Mouse (Mus musculus): ENCODE data around the gene Pdk1.

The Pdk1 gene

DNA sequence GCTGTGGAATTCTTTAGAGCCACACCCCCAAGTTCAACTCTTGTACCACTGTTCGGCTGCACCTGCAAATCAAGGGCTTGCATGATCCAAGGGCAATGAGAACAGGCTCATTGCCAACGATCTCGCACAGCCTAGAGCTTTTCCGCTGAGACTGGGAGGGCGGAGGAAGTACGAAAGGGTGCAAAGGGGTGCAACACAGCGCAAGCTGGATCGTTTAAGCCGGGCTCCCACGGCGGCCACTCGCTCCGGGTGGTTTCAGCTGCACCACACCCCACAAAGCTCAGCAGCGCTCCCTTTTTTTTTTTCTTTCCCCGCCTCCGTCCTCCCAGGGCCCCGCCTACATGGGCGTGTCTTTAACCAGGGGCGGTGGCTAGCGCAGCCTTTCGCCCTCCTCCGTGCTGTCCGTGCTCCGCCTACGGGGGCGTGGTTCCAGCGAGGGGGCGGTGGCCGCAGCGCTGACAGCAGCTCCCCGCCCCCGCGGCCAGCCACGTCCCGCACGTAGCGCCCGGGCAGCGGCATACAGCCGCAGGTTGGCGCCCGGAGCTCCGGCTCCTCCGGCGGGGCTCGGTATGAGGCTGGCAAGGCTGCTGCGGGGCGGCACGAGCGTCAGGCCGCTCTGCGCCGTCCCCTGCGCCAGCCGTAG, at the start of gene Pdk1:
Pdk1 (plus strand) TSS at position 424 of the 643 bp plus-strand sequence.
- peak; percentile 99 for DNase-seq

GRCm38 (mm10) chr2:71824146-71824545, 48.9 kb upstream of the Pdk1 start:
- DNase-seq: no peak

DNA sequence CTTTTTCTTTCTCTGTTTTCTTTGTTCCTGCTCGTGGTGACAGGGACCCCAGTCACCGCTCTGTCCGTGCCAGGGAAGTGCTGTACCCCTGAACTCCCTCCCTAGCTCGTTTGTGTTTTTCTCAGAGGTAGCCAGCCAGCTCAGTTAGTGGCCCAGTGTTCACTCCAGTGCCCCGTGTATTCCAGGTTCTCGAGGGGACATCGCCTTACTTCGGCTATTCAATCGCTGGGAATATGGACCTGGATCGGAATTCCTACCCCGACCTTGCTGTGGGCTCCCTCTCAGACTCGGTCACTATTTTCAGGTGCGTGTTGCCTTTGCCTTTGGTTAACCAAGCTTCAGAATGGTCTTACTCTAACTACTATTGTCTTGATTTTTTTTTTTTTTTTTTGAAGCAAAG, 45.3 kb upstream of the Pdk1 start:
- no peak for DNase-seq

GRCm38 (mm10) chr2:71828928-71829327, 44.1 kb upstream of the Pdk1 start:
- no peak for DNase-seq

DNA sequence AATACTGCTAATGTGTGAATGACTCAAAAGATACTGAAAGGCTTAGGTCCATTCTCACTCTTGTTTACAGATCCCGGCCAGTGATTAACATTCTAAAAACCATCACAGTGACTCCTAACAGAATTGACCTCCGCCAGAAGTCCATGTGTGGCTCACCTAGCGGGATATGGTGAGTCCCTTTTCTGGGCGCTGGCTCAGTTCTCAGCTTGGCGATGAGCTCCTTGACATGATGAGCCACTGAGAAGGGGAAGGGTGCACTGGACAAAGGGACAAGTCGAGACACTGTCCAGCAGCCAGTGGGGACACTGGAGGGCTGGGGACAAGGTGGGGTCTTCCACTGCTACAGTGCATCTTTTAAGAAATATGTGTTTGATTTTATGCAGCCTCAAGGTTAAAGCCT, 39.4 kb upstream of the Pdk1 start:
- DNase-seq: no peak

DNA sequence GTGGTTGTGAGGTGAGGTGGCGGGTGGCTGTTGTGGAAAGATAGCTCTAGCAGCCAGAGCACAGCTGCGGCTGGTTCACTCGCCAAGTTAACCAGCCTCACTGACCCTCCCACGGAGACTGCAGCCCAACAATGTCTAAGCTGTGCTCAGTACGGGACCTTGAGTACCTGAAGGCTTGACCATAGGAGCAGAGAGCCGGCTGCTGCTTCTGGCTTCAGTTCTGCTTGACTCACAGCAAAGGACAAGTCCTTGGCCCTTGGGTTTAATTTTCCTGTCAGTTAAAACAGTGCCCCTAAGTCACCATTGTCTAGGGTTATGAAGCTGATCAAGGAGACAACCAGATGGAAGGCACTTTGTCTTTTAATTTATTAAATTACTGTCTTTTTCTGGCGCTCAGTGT, 38.7 kb upstream of the Pdk1 start:
- no peak for DNase-seq

GRCm38 (mm10) chr2:71835556-71835955, 37.5 kb upstream of the Pdk1 start:
- DNase-seq: no peak

DNA sequence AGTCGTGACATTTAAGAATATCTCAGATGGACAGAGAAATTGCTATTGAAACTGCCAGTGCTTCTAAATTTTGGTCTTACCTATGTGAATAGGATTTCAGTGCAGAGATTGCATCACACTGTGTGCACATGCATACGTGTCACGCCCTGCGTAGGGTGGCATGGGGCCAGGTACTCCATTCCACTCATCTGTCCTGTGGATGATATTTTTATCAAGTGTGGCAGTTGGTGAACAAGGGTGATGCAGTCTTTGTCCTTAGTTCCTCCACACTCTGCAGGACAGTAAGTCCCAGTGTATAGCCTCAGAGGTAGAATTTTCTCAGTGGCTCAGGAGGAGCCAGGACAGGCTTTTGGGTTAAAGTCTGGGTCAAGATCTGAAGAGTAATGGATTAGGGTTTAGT, 36.8 kb upstream of the Pdk1 start:
- DNase-seq: no peak

DNA sequence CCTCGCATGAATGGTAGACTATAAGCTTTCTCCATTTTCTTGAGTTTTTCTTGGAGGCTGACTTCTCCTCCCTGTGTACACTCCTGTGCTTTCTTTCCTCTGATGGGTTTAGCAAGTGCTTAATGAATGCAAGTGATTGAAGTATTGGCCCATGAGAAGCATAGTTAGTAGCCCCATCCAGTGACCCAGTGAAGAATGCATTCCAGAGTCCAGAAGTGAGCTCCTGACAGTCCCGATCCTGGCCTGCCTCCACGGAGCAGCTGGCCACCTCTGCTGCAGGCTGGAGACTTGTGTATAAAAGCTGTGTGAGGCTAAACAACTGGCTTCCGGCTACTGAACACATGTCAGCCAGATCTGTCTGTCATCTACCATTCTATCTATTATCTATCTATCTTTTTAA, 35.8 kb upstream of the Pdk1 start:
- DNase-seq: peak; percentile 33

DNA sequence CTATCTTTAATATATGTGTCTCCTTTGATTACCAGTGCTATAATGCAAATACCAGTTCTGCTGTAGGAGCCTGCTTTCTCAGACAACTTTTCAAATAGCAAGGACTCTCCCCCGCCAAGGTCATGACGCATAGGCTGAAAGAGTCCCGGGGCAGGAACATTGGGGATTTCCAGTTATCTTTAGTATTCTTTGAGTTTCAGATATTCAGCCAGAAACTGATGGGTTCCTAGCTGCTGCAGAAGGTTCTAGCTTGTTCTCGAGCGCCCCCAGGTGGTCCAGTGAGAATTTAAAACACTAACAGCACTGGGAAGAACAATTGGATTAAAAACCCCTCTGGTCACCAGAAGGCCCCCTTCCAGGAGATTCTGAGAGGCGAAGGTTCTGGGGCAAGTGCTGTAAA, 35.2 kb upstream of the Pdk1 start:
- DNase-seq: peak; percentile 71

DNA sequence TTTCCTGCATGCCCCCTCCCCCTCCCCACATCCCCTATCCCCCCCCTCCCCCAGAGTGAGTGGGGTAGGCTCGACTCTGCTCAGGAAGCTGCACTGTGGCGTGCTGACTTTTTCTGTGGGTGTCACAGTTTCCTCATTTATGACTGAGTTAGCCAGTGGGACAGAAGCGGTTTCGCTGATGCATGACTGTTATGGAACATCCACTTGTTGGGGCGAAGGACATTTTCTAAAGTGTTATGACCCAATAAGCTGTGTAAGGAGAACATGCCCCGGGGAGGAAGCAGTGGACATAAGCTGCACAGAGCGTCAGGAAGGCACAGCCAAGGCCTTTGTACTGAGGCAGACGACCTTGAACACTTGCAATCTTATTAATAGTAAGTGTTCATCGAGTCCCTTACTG, 29.7 kb upstream of the Pdk1 start:
- no peak for DNase-seq

DNA sequence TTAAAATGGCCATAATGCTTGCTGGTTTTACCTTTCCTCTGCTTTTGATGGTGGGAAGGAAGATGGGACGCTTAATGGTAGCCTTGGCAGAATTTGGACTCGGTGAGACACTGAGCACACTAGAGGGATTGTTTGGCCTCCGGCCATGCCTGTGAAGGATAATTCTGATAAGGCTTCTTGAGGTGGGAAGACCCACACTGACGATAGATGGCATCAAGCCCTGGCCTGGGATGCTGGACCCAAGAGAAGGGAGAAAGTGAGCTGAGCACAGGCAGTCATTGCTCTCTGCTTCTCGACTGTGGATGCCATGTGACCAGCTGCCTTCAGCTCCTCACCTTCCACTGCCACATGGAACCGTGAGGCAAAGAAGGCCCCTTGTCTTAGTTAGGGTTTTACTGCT, 28.1 kb upstream of the Pdk1 start:
- no peak for DNase-seq

- DNase-seq: peak; percentile 77
These were observed 20.9 kb upstream of the Pdk1 start for GRCm38 (mm10) chr2:71852161-71852560.

GRCm38 (mm10) chr2:71855076-71855475, 17.9 kb upstream of the Pdk1 start:
- no peak for DNase-seq

GRCm38 (mm10) chr2:71863531-71864173, 9.4 kb upstream of the Pdk1 start:
- no peak for DNase-seq

GRCm38 (mm10) chr2:71865022-71865421, 8.0 kb upstream of the Pdk1 start:
- no peak for DNase-seq

DNA sequence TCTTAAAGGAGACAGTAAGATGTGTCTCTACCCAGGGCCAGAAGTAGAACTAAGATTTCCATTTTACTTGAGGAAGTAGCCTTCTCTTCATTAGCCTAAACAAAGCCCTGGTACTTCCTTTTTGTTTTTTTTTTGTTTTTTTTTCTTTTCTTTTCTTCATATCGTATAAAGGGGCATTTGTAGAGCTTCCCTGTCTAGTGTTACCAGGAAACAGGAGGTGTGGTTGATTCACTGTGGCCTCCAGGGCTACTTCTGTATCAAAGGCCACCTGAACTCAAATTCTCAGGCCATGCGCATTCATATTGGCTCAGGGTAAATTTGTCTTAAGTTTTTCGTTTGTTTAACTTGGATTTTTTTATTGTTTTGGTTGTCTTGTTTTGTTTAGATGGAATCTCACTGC, 7.1 kb upstream of the Pdk1 start:
- DNase-seq: no peak

GRCm38 (mm10) chr2:71866565-71866964, 6.5 kb upstream of the Pdk1 start:
- no peak for DNase-seq

DNA sequence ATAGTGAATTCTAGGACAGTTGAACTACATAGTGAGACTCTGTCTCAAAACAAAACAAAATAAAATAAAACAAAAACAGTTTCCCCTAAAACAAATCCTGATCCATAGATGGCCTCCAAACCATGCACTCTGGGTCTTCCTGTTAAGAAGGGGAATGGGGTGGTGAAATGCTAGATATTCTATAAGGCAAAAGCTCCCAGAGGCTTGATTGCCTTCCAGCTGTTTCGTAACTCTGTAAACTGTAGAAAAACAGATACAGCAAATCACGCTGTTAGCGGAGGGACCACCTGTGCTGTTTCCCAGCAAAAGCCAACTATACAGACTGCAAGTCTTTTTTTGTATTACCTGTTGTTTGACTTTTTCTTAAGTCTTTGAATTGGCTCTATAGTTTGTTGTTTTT, 6.0 kb upstream of the Pdk1 start:
- DNase-seq: no peak

DNA sequence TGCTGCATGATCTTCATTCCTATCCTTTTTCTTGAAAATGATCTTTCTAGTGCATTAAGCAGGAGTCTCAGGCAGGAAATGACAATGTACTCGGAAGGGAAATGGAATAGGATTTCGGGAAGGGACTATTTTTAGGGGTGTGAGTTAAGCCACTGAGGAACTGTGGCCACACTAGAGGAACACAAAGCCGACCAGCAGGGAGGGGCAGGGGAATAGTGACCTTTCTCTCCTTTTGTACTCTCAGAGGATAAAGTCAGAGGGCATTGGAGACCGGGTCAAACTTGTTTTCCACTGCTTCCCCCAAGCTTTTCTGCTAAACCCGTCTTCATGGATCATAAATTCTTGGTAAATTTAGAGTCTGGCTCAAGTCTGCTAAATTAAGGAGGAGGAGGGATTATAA, 5.5 kb upstream of the Pdk1 start:
- DNase-seq: peak; percentile 61

GRCm38 (mm10) chr2:71868256-71868655, 4.8 kb upstream of the Pdk1 start:
- no peak for DNase-seq

DNA sequence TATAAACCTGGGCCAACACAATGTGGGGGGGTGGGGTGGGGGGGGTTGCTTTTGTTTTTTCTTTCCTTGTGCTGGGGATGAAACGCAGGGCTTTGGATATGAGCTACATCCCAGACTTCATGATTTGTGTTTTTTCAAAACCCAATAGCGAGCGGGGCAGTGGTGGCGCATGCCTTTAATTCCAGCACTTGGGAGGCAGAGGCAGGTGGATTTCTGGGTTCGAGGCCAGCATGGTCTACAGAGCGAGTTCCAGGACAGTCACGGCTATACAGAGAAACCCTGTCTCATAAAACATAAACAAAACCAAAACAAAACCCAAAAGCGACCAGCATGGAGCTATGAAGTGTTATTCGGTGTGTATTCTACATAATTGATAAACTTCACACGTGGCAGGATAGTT, 883 bp upstream of the Pdk1 start:
- no peak for DNase-seq

- DNase-seq: peak; percentile 61
These were observed 674 bp downstream of the Pdk1 start for GRCm38 (mm10) chr2:71873474-71874322.

GRCm38 (mm10) chr2:71874422-71874821, 1.4 kb downstream of the Pdk1 start:
- DNase-seq: no peak

All from kidney, adult 18-20 months (tissue).